Mouse (Mus musculus) hindbrain, embryonic 10.5 days (tissue): ENCODE results near the gene Rgcc. TPM values are rescaled to one million over a fixed set of nuclear protein-coding genes. Genes with fewer than 3 reads are reported as not detected.

ENCODE experiments used
- DNase-seq: peaks from one replicate; pipeline ENCODE4 v3.0.0-alpha.2; 2017; ENCODE audit warnings: low spot score
- H3K27ac ChIP-seq: fragments of 300-500 bp; sonication (generic); 2 replicates; pipeline ENCODE4 v1.5.1; 2016; ENCODE audit warnings: mild to moderate bottlenecking, moderate library complexity
- H3K27me3 ChIP-seq: fragments of 300-500 bp; sonication (generic); 2 replicates; pipeline ENCODE4 v1.6.1; 2016; ENCODE audit warnings: mild to moderate bottlenecking; ENCODE audit not compliant: poor library complexity, insufficient read depth, severe bottlenecking
- H3K36me3 ChIP-seq: fragments of 300-500 bp; sonication (generic); 2 replicates; pipeline ENCODE4 v1.6.1; 2016; ENCODE audit warnings: mild to moderate bottlenecking, moderate library complexity
- H3K4me1 ChIP-seq: fragments of 300-500 bp; sonication (generic); replicated peaks from 2 replicates; pipeline ENCODE4 v1.6.1; 2016; ENCODE audit warnings: mild to moderate bottlenecking
- H3K4me3 ChIP-seq: fragments of 300-500 bp; sonication (generic); 2 replicates; pipeline ENCODE4 v1.5.1; 2016; ENCODE audit warnings: mild to moderate bottlenecking, moderate library complexity
- H3K9me3 ChIP-seq: fragments of 300-500 bp; sonication (generic); 2 replicates; pipeline ENCODE4 v1.6.1; 2016; ENCODE audit warnings: mild to moderate bottlenecking, moderate library complexity
- WGBS: fragments of 180-500 bp; shearing (Covaris S2); methylation state at CpG from one replicate; pipeline ENCODE4 v1.1.7; 2016; 5-methylcytosine and 5-hydroxymethylcytosine counted together
- polyA plus RNA-seq: library from polyadenylated mRNA; unstranded; fragments of >200 nt; fragmentation: Nextera tagmentation; extraction: Ambion mirVana; gene quantifications from 2 replicates; pipeline ENCODE4 v1.2.1, GENCODE M21; 2016

Rgcc gene
- polyA plus RNA-seq, 1 experiment from 2014 or later: 26.2 TPM

GRCm38 (mm10) chr14:79285549-79285948, 15.9 kb downstream of the Rgcc start:
- Histone ChIP-seq H3K9me3 (no peaks in the 10 kb centered on the region), H3K4me3 (no peak overlapping the region), H3K27me3 (peaks cover 7% of the 10 kb centered on the region; the same call in 1 of the 2 replicates), H3K27ac (no peak overlapping the region), H3K4me1 (peaks cover 16% of the 10 kb centered on the region), H3K36me3 (no peaks in the 10 kb centered on the region)
- DNase-seq: no peak
- WGBS: 92% methylated on average over 5 of the region's 5 CpGs

- Histone ChIP-seq H3K27me3 (no peaks in the 10 kb centered on the region), H3K36me3 (no peaks in the 10 kb centered on the region), H3K4me1 (peaks cover 8% of the 10 kb centered on the region), H3K27ac (no peak overlapping the region), H3K4me3 (no peak overlapping the region), H3K9me3 (no peaks in the 10 kb centered on the region)
- DNase-seq: no peak
- WGBS: 82% methylated on average over 4 of the region's 4 CpGs
Observed at GRCm38 (mm10) chr14:79284616-79285015, 16.8 kb downstream of the Rgcc start.

- DNase-seq: no peak
- Histone ChIP-seq H3K4me3 (no peak overlapping the region), H3K36me3 (no peaks in the 10 kb centered on the region), H3K27me3 (no peaks in the 10 kb centered on the region), H3K9me3 (no peaks in the 10 kb centered on the region), H3K4me1 (peaks cover 10% of the 10 kb centered on the region; the same call in 1 of the 2 replicates), H3K27ac (no peak overlapping the region)
- WGBS: 94% methylated on average over 7 of the region's 7 CpGs
Observed at GRCm38 (mm10) chr14:79283952-79284351, 17.5 kb downstream of the Rgcc start.

DNA sequence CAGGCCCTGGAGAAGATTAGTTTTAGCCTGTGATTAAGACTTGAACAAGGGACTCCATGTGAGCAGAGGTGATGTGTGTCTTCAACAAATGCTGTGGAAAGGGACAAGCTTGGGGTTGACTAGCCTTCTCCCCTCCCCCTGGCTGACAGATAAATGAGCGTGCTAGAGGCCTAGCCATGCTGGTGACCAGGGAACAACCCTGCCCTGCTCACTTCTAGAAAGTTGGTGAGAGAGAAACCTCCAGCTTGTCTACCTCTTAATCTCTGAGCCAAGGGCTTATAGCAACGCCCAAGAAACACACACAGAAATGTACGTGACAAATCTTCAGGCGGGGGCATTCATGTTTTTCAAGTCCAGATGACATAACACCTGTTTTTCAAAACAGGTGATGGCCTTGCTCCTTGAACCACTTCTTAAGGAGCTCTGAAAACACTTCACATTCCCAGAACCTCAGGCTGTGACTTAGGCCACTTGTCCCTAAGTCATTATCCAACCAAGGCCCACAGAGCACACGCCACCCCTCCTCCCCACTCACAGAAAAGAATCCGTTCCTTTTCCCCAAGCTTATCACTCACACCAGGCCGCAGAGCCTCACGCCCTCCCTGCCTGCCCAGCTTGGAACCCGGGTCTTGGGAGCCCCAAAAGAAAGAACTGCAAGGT, 19.4 kb downstream of the Rgcc start:
- Histone ChIP-seq H3K27ac (no peak overlapping the region), H3K9me3 (no peaks in the 10 kb centered on the region), H3K36me3 (no peaks in the 10 kb centered on the region), H3K4me1 (peaks cover 22% of the 10 kb centered on the region), H3K4me3 (no peak overlapping the region), H3K27me3 (no peaks in the 10 kb centered on the region)
- DNase-seq: no peak
- 90% methylated on average over 9 of the region's 9 CpGs for WGBS

DNA sequence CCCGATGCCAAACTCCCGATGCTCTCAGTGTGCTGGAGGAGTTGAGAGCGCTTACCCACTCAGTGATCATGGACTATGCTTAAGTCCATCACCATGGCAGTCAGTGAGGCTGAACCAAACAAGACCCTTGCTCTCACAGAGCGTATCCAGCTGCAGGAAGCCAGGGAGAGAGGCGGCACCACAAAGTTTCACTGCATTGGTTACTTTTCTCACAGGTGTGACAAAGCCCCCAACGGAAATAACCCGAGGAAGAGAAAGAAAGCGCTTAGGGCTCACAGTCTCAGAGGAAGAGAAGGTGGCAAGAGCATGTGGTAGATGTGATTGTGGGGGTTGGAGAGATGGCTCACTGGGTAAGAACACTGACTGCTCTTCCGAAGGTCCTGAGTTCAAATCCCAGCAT, 21.0 kb downstream of the Rgcc start:
- no peaks in the 10 kb centered on the region for H3K27me3 ChIP-seq
- 83% methylated on average over 9 of the region's 9 CpGs for WGBS
- peaks cover 37% of the 10 kb centered on the region for H3K4me1 ChIP-seq
- H3K9me3 ChIP-seq: no peaks in the 10 kb centered on the region
- no peak for DNase-seq
- no peaks in the 10 kb centered on the region for H3K36me3 ChIP-seq
- H3K4me3 ChIP-seq: no peak overlapping the region
- H3K27ac ChIP-seq: no peak overlapping the region

DNA sequence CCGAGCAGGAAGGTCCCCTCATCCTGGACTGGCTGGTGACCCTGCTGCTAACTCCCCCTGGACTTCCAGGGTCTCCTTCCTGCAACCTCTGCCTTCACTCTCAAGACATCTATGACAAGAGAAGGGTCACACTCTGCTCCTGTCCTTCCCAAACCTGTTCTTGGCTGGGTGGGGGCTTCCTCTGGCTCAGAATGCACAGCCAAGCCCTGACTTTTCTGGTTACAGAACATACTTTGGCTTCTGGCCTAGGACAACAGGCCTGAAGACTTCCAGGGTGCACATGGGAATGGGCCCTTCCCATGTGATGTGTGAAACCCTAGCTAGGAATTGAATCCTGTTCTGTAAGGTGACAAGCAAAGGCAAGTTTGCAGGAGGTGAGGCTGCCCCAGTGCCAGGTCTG, 22.0 kb downstream of the Rgcc start:
- H3K4me1 ChIP-seq: peaks cover 46% of the 10 kb centered on the region
- H3K27ac ChIP-seq: no peak overlapping the region; the same call in 1 of the 2 replicates
- H3K4me3 ChIP-seq: no peak overlapping the region
- whole genome bisulfite sequencing: 61% methylated on average over 1 of the region's 1 CpGs
- no peaks in the 10 kb centered on the region for H3K9me3 ChIP-seq
- no peak for DNase-seq
- H3K27me3 ChIP-seq: no peaks in the 10 kb centered on the region
- H3K36me3 ChIP-seq: no peaks in the 10 kb centered on the region

DNA sequence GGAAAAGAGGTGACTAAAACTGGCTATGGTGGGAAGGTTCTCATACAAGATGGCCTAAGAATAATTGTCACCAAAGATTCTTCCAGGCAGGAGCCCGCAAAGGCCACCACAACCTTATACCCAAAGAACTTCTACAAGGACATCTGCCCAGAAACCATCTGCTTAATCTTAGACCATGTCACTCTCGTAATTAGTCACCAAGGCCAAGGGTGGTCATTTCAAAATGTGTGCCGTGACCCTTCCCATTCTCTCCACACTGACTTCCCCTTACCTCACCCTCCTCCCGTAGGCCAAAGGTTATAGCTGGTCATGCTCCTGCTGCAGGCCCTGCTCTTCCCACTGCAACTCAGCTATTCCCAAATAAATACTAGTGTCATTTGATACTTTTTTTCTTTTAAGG, 22.5 kb downstream of the Rgcc start:
- no peak overlapping the region for H3K4me3 ChIP-seq
- no peak overlapping the region for H3K27ac ChIP-seq
- H3K4me1 ChIP-seq: peaks cover 50% of the 10 kb centered on the region
- H3K9me3 ChIP-seq: no peaks in the 10 kb centered on the region
- no peaks in the 10 kb centered on the region for H3K27me3 ChIP-seq
- DNase-seq: no peak
- WGBS: 66% methylated on average over 4 of the region's 4 CpGs
- no peaks in the 10 kb centered on the region for H3K36me3 ChIP-seq

- Histone ChIP-seq H3K27ac (peak overlapping the region; percentile 41), H3K36me3 (no peaks in the 10 kb centered on the region), H3K9me3 (no peaks in the 10 kb centered on the region), H3K27me3 (no peaks in the 10 kb centered on the region), H3K4me3 (no peak overlapping the region), H3K4me1 (peaks cover 59% of the 10 kb centered on the region)
- WGBS: 42% methylated on average over 7 of the region's 7 CpGs
- DNase-seq: no peak
Observed at GRCm38 (mm10) chr14:79277922-79278321, 23.5 kb downstream of the Rgcc start.

DNA sequence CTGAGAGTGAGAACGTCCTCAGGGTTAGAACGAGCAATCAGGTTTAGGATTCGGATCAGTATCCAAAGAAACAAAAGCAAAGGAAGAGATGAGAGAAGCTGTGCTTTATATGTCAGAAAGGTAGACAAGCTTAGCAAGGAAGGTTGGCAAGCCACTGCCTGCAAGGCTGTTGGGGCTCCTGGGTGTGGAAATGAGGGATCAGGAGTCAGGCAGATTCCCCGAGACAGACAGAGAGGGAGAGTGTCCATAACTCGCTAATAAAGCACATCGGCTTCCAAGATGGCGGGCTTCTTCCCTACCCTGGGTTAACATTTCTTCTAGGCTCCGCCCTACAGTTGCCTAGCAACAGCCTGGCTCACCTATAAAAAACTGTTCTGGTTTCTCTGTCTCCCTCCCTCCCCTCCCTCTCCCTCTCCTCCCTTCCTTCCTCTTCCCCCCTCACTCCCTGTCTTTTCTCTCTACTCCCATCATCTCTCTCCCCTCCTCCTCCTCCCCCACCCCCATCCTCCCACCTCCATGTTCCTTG, 25.5 kb downstream of the Rgcc start:
- Histone ChIP-seq H3K27me3 (no peaks in the 10 kb centered on the region), H3K27ac (peak overlapping the region; percentile 59), H3K4me1 (peaks cover 60% of the 10 kb centered on the region), H3K4me3 (no peak overlapping the region), H3K36me3 (no peaks in the 10 kb centered on the region), H3K9me3 (no peaks in the 10 kb centered on the region)
- 84% methylated on average over 8 of the region's 8 CpGs for WGBS
- DNase-seq: no peak

DNA sequence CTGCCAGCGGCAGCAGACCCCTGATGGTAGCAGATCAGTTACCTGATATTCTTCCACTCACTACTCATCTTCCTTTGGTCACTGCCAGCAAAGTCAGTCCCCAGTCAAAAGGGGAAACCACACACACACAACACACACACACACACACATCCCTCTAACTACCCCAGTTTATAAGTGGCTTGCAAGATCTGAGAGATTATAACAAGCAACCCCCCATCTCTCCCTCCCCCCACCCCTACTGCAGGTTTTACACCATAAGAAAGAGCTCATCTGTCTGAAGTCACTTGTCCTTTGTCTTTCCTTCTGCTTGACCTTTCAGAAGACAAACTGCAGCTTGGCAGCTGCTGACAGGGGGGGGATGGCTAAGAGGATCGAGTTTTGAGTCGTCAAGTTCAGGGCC, 26.0 kb downstream of the Rgcc start:
- Histone ChIP-seq H3K4me1 (peaks cover 60% of the 10 kb centered on the region), H3K36me3 (no peaks in the 10 kb centered on the region), H3K27me3 (no peaks in the 10 kb centered on the region), H3K9me3 (no peaks in the 10 kb centered on the region), H3K27ac (peak overlapping the region; percentile 59; the same call in 1 of the 2 replicates), H3K4me3 (no peak overlapping the region)
- no peak for DNase-seq
- WGBS: 64% methylated on average over 3 of the region's 3 CpGs

DNA sequence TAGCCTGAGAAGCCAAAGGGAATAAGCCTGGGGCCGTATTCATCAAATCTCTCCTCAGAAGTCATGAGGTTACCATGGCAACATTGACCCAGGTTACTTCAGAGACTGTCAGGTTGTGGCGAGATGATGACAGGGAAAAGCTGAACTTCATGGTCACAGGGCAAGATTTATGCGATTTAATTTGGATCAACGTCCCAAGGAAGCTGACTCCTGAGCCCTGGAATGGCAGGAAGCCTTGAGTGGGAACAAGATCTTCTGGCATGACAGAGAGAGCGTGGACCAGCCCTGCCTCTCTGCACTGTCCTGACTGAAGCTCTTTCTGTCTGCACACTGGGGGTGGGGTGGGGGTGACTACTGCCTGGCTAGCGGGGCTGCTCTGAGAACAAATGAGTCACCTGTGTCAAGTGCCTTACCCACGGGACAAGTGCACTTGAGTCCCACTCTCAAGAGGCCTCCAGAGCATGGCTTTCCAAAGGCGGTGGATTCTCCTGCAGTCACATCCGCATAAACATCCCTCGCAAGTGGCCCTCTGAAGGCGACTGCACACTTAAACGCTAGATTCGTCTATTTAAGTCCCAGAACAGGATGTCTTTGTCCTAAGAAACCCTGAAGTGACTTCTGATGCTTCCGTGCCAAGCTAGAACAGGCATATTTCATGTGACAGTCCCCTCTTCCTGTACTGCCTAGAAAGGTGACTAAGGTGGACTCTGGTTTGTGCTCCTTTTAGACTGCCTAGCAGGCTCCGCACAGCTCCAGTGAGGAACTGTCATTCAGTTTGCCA, 27.6 kb downstream of the Rgcc start:
- 75% methylated on average over 15 of the region's 15 CpGs for WGBS
- Histone ChIP-seq H3K36me3 (no peaks in the 10 kb centered on the region), H3K27me3 (no peaks in the 10 kb centered on the region), H3K4me1 (peaks cover 52% of the 10 kb centered on the region), H3K4me3 (no peak overlapping the region), H3K27ac (peak overlapping the region; percentile 50; the same call in 1 of the 2 replicates), H3K9me3 (0 out of 2 replicates have a peak, but pooled peaks cover 3% of the 10 kb centered on the region)
- no peak for DNase-seq

GRCm38 (mm10) chr14:79272991-79273390, 28.5 kb downstream of the Rgcc start:
- H3K27ac ChIP-seq: peak overlapping the region; percentile 45; the same call in 1 of the 2 replicates
- H3K27me3 ChIP-seq: no peaks in the 10 kb centered on the region
- DNase-seq: no peak
- H3K4me3 ChIP-seq: no peak overlapping the region
- H3K9me3 ChIP-seq: 0 out of 2 replicates have a peak, but pooled peaks cover 3% of the 10 kb centered on the region
- H3K36me3 ChIP-seq: no peaks in the 10 kb centered on the region
- WGBS: 87% methylated on average over 9 of the region's 9 CpGs
- peaks cover 47% of the 10 kb centered on the region for H3K4me1 ChIP-seq

- Histone ChIP-seq H3K27me3 (no peaks in the 10 kb centered on the region), H3K4me1 (peaks cover 39% of the 10 kb centered on the region), H3K4me3 (no peak overlapping the region), H3K9me3 (0 out of 2 replicates have a peak, but pooled peaks cover 3% of the 10 kb centered on the region), H3K27ac (no peak overlapping the region), H3K36me3 (no peaks in the 10 kb centered on the region)
- no peak for DNase-seq
- WGBS: 94% methylated on average over 3 of the region's 3 CpGs
Observed at GRCm38 (mm10) chr14:79272188-79272694, 29.2 kb downstream of the Rgcc start.
